Mouse (Mus musculus) regulatory T cell (primary cell): ENCODE measurements around the gene Mas1.

Experiments used
- in situ Hi-C: fragments of 300-600 bp; cut with MboI, MseI; formaldehyde crosslinking; loops from one replicate; pipeline ENCODE4 v1.15.1; 2025; ENCODE audit warnings: high pct_unique_total_duplicates

Gene Mas1

DNA sequence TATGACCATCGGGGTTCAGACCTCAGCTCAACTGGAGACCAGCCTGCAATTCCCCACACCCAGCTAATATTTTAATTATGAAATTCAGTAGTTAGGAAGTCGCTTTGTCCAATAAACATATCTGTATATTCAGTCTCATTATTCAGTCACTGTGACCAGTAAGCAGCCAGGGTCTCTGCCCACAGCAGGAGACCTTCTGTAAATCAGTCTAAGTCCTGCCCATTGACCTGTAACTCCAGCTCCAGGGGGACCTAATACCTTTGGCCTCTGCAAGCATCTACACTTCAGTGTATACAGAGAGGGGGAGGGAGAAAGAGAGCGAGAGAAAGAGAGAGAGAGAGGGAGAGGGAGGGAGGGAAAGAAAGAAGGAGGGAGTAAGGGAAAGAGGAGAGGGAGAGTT is 33.6 kb downstream of the Mas1 start:
- in situ Hi-C loops: loop anchor here (25.0 kb wide), 1 partner anchor 503 kb away; no protein-coding TSS in a partner anchor

GRCm38 (mm10) chr17:12832657-12833056 is 35.3 kb downstream of the Mas1 start:
- in situ Hi-C loops: loop anchor here (25.0 kb wide), 1 partner anchor 505 kb away; no protein-coding TSS in a partner anchor

DNA sequence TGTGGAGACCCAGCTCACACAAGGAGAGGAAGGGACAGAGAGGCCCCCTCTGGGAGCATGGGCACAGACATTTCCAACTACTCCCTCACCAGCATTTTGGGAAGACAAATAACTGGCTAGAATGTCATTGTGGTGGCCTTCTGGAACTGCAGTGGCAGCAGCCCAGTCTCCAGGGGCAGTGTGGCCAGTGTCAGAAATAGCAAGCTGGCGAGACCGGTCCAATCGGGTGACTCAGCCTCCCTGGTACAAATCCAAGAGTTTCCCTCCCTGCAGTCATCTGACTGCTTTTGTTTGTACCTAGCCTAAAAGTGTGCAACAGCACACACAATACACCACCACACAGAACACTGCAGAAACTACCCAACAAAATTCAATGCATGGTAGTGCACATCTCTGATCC is 35.7 kb downstream of the Mas1 start:
- in situ Hi-C loops: loop anchor here (25.0 kb wide), 1 partner anchor 505 kb away; no protein-coding TSS in a partner anchor

GRCm38 (mm10) chr17:12830351-12830750 is 37.6 kb downstream of the Mas1 start:
- in situ Hi-C loops: loop anchor here (25.0 kb wide), 1 partner anchor 507 kb away; no protein-coding TSS in a partner anchor

DNA sequence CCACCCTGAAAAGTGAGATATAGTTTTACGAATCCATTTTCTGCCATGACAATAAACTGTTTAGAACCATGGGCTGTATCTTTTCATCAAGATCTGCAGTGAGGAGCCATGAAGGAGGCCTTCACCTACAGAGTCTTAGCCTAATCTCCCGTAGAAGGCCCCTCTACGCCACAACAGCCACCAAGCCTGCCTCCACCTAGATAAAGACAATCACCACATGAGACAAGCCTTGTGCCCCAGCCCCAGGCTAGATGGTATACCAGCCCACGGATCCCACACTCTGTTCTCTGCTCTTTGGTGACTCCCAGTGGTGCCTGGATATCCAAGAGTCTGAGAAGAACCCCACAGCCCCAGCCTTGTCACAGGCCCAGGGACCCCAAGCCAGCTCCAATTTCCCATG is 52.1 kb downstream of the Mas1 start:
- in situ Hi-C loops: loop anchor here (5.0 kb wide), 1 partner anchor 124 kb away; no protein-coding TSS in a partner anchor

DNA sequence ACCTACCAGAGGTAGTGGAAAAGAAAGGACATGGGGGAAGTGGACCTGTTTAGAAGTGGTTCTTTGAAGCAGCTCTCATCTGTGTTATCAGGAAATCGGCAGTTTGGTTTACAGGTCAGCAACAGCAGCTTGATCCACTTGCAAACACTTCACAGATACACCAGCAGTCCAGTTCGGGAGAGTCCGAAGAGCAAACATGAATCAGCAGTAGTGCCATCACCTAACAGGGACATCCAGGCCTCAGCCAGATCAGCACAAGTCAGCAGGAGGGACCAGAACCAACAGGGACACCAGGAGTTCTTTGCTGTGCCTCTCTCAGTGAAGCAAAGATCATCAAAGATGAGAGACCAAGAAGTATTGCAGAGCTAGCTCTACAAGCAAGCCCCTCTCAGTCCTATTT is 53.4 kb downstream of the Mas1 start:
- in situ Hi-C loops: no loop called here

DNA sequence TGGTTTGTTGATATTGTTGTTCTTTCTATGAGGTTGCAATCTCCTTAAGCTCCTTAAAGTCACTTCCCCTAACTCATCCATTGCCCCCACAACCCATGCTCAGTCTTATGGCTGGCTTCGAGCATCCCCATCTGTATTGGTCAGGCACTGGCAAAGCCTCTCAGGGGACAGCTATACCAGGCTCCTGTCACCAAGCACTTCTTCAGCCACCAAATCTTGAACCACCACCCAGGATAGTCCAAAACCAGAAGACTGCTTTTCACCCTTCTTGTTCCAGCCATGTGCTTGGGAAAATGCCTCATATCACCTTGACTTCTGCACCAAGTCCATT is 57.0 kb downstream of the Mas1 start:
- in situ Hi-C loops: no loop called here

- in situ Hi-C loops: no loop called here
Measured at GRCm38 (mm10) chr17:12810103-12810972, 57.6 kb downstream of the Mas1 start.

GRCm38 (mm10) chr17:12808851-12809250 is 59.1 kb downstream of the Mas1 start:
- in situ Hi-C loops: loop anchor here (5.0 kb wide), 3 partner anchors 52 to 392 kb away; no protein-coding TSS in a partner anchor

GRCm38 (mm10) chr17:12804584-12805445 is 63.1 kb downstream of the Mas1 start:
- in situ Hi-C loops: loop anchor here (5.0 kb wide), 3 partner anchors 48 to 388 kb away; no protein-coding TSS in a partner anchor

DNA sequence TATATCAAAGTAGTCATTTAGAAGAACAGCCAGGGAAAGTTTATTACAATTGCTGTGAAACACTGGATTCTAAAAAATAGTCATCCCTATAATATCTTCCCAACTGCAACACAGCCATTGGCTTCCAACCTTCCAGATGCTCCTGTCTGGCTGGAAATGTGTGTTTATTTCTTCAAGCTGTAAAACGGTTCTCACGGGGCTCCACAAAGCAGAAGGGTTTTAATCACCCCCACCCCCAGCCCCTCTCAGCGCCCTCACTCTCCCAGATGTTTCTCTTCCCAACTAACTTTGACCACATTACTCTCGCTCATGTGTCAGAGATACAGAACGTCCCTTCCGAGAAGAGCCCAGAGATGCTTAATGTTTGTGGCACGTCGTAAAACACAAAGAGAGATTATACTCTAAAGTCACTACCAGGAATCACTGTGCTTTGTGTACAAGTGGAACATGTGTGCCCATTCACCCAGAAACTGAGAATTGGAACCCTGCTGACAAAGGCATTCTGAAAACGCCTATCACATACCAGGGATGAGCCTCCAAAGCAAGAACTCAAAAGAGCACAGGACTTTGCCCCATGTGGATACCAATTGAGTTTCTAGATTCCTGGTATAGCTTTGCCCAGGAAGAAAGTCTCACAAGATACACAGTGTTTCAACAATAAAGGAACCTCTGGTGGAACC is 65.9 kb downstream of the Mas1 start:
- in situ Hi-C loops: no loop called here

GRCm38 (mm10) chr17:12799368-12800275 is 68.3 kb downstream of the Mas1 start:
- in situ Hi-C loops: no loop called here

DNA sequence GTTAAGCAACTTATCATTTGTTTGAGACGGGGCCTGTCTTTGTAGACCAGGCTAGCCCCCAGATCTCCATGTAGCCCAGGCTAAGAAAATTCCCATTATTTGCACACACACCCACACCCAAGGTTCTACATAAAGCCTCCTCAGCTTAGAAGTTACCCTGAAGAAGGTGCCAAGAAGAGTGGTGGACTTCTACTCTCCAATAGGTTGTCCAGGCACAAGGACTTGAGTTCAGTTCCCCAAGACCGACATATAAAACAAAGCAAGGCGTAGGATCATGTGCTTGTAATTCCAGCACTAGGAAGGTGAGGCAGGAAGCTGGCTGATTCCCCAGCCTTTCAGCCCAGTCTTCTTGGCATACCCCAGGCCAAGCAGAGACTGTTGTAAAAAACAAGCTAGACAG is 69.4 kb downstream of the Mas1 start:
- in situ Hi-C loops: no loop called here

DNA sequence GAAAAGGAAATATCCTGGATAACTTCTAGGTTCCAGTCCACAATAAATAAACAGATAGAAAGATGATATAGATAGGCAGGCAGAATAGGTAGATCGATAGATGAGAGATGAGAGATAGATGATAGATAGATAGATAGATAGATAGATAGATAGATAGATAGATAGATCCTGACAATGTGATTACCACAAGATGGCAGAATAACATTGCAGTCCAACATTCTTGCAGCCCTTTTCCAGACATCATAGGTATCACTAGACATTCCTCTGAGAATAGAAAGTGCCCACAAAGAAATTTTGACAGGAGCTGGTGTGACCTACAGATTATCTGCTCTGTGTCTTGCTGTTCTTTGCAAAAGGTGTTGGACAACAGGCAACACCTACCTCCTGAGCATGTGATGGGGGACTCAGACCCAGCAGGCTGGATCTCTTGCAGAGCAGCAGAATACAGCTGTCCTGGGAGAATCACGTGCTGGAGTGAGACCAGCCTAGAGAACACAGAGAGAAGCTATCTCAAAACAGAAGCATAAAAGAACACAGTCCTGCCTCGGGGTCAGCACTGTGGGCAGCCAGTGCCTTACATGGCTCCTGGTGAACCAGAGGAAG is 70.4 kb downstream of the Mas1 start:
- in situ Hi-C loops: no loop called here

DNA sequence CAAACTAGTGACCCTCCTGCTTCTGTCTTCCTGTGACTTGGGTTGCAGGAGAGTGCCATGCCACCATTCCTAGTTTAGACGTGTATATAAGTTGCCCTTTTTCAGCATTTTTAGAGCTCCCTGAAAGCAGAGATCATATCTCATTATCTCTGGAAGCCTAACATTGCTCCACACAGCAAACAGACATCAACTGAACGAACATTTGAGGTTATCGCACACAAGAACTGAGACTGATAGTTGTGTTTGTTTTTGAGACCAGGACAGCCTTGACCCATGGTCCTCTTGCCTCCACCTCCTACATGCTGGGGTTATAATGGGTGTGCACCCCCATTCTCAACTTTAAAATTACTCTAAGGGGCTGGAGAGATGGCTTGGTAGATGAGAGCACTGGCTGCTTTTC is 71.3 kb downstream of the Mas1 start:
- in situ Hi-C loops: no loop called here

- in situ Hi-C loops: no loop called here
Measured at GRCm38 (mm10) chr17:12793660-12794406, 74.1 kb downstream of the Mas1 start.

GRCm38 (mm10) chr17:12792422-12793206 is 75.3 kb downstream of the Mas1 start:
- in situ Hi-C loops: no loop called here

DNA sequence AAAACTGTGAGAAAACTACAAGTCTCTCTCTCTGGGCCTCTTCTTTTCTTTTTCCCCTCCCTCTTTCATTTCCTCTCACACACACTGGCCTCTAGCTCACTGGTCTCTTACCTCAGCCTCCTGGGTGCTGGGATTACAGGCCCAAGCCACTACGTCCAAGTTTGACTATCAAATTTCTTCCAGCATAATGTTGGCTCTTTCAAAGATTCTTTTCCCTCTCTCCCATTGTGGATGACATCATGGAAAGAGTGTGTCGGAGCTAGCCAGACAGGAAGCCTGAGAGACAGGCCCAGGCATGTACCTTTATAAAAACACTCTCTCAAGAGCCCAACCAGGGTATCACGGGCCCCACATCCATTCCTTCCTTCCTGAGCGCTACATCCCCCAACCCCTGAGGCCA is 76.5 kb downstream of the Mas1 start:
- in situ Hi-C loops: no loop called here

DNA sequence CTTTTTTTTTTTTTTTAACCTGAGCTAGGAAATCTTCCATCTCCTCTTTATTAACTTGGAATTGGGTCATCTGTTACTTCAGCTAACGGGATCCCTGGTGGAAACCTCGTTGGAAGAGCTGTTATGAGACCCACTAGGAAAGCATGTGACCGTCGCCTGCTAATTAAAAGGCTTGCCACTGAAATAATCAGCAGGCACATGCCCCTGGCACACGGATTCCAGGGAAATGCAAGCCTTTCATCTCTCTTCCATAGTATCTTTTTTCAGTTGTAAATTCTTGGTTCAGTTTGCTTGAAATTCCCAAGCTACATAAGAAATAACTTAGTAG is 76.9 kb downstream of the Mas1 start:
- in situ Hi-C loops: no loop called here
